Mouse (Mus musculus) layer of hippocampus, postnatal 36 days (tissue): ENCODE results near the gene Ptpn7. TPM values are rescaled to one million over a fixed set of nuclear protein-coding genes. Genes with fewer than 3 reads are reported as not detected.
"Not testable (repeated sequence)": the region's sequence is repeated elsewhere in the genome, so short reads cannot be mapped to it uniquely, and the experiment has no call there.

Experiments used
- DNase-seq, 2 experiments: peaks; one replicate each; pipeline ENCODE4 v3.0.0; 2022
- total RNA-seq, 2 experiments: library from RNA; stranded (reverse); gene quantifications; 2 replicates each; pipeline ENCODE4 v1.2.3; 2021

Gene Ptpn7
- total RNA-seq, 2 experiments from 2014 or later, result not detected

DNA sequence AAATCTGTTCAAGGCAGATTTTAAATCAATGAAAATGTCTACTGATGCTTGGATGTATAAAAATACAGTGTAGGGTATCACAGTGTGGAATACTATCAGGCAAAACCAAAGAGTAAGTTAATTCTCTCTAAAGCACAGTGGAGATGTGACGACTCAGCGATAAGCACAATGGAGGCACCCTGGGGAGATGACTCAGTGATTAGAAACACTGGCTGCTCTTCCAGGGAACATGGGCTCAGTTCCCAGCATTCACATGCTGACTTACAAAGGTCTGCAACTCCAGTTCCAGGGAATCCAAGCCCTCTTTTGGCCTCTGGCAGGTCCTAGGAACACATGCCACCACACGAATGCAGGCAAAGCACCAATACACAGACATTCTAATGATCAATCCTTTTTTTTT is 55.7 kb downstream of the Ptpn7 start:
- no peak for DNase-seq

DNA sequence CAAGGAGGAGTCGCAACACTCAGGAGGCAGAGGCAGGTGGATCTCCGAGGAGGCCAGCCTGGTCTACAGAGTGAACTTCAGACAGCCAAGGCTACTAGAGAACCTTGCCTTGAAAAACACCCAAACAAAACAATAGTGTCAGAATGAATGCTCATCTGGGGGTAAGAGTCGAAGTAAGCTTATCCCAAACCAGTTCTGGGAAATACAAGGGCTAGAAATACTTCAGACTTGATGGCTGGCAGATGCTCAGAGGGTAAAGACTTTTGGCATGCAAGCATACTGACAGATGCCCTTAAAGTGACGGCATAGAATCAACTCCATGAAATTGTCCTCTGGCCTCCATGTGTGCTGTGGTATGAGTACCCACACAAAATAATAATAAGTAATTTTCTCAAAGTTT is 56.7 kb downstream of the Ptpn7 start:
- no peak for DNase-seq

DNA sequence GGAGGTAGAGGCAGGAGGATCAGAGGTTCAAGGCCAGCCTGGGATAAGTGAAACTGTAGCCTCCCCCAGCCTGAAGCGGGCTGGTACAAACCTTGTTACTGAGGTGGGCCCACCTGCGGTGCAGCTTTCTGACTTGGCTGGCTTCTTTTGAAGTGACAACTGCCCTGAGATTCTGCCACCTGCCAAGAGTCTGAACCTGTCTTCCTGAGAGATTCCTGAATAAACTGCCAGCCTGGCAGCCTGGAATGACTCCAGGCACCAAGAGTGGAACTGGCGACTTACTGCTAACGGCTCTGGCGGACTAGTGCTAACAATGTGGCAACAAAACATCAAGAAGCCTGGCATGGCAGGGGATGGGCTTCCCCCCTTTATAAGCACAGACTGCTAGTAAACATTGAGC is 61.8 kb downstream of the Ptpn7 start:
- DNase-seq, result not testable (repeated sequence)

Other genes starting within 250 kb of the Ptpn7 start
- 10 to 100 TPM; 71.9 to 77.8 TPM for gene Ppp1r12b, start 176.8 kb upstream of the Ptpn7 start, total RNA-seq
- 1 to 10 TPM; 2.0 to 2.5 TPM for gene Ube2t, start 170.1 kb upstream of the Ptpn7 start, total RNA-seq
- 1 to 10 TPM; 1.7 to 1.8 TPM for gene Lgr6, start 27.4 kb upstream of the Ptpn7 start, total RNA-seq
- 100 to 1,000 TPM; 251 to 253 TPM for gene Arl8a, start 14.1 kb downstream of the Ptpn7 start, total RNA-seq
- gene Gpr37l1, start 35.0 kb downstream of the Ptpn7 start, total RNA-seq, result 100 to 1,000 TPM; 188 to 199 TPM
- gene Elf3, start 125.9 kb downstream of the Ptpn7 start, total RNA-seq, result not detected
- 10 to 100 TPM; 54.0 to 65.4 TPM for gene Rnpep, start 151.4 kb downstream of the Ptpn7 start, total RNA-seq
- 100 to 1,000 TPM; 162 to 176 TPM for gene Timm17a, start 181.1 kb downstream of the Ptpn7 start, total RNA-seq
- gene Lmod1, start 192.1 kb downstream of the Ptpn7 start, total RNA-seq, result under 1 TPM; 0.70 to 0.91 TPM
- 100 to 1,000 TPM; 112 to 121 TPM for gene Shisa4, start 242.5 kb downstream of the Ptpn7 start, total RNA-seq